Mouse (Mus musculus) limb, embryonic 11.5 days (tissue): ENCODE measurements around the gene Ap1g2. TPM values are rescaled to one million over a fixed set of nuclear protein-coding genes. Genes with fewer than 3 reads are reported as not detected.

ENCODE experiments used
- ATAC-seq: fragments of 200-750 bp; cut with Nextera tagmentation; 2 replicates; pipeline ENCODE4 v1.8.0; 2017; ENCODE audit warnings: low read depth; ENCODE audit not compliant: insufficient number of reproducible peaks, low FRiP score, low TSS enrichment
- DNase-seq: peaks from one replicate; pipeline ENCODE4 v3.0.0-alpha.2; 2015; ENCODE audit warnings: low spot score
- H3K27ac ChIP-seq: fragments of 300-500 bp; sonication (generic); replicated peaks from 2 replicates; pipeline ENCODE4 v1.5.1; 2014; ENCODE audit warnings: low read depth, mild to moderate bottlenecking, low read length
- H3K27me3 ChIP-seq: fragments of 300-500 bp; sonication (generic); 2 replicates; pipeline ENCODE4 v1.6.1; 2014; ENCODE audit warnings: mild to moderate bottlenecking, low read length, mixed read lengths; ENCODE audit not compliant: control insufficient read depth, insufficient read depth
- H3K36me3 ChIP-seq: fragments of 300-500 bp; sonication (generic); 2 replicates; pipeline ENCODE4 v1.6.1; 2014; ENCODE audit warnings: mild to moderate bottlenecking, low read length, moderate library complexity, mixed read lengths; ENCODE audit not compliant: control insufficient read depth, insufficient read depth
- H3K4me1 ChIP-seq: fragments of 300-500 bp; sonication (generic); 2 replicates; pipeline ENCODE4 v1.6.1; 2014; ENCODE audit warnings: low read length, mixed read lengths; ENCODE audit not compliant: control insufficient read depth, insufficient read depth
- H3K4me2 ChIP-seq: fragments of 300-500 bp; sonication (generic); 2 replicates; pipeline ENCODE4 v1.6.1; 2014; ENCODE audit warnings: low read depth, mild to moderate bottlenecking, moderate library complexity; ENCODE audit not compliant: severe bottlenecking
- H3K4me3 ChIP-seq: fragments of 300-500 bp; sonication (generic); 2 replicates; pipeline ENCODE4 v1.5.1; 2014; ENCODE audit warnings: low read depth, low read length
- H3K9ac ChIP-seq: fragments of 300-500 bp; sonication (generic); 2 replicates; pipeline ENCODE4 v1.6.1; 2014; ENCODE audit warnings: mild to moderate bottlenecking, low read length
- H3K9me3 ChIP-seq: fragments of 300-500 bp; sonication (generic); 2 replicates; pipeline ENCODE4 v1.6.1; 2016; ENCODE audit warnings: low read length; ENCODE audit not compliant: control insufficient read depth
- WGBS: fragments of 180-500 bp; shearing (Covaris S2); extraction: QIAGEN DNeasy Blood & Tissue Kit; methylation state at CpG from one replicate; pipeline ENCODE4 v1.1.7; 2014; 5-methylcytosine and 5-hydroxymethylcytosine counted together
- polyA plus RNA-seq: library from polyadenylated mRNA; unstranded; fragments of >200 nt; fragmentation: Nextera tagmentation; extraction: Ambion mirVana; gene quantifications from 2 replicates; pipeline ENCODE4 v1.2.1, GENCODE M21; 2014

Ap1g2 gene
- polyA plus RNA-seq, 1 experiment from 2014 or later: 9.9 TPM

- Histone ChIP-seq H3K27ac (no peak overlapping the region), H3K9me3 (no peaks in the 10 kb centered on the region), H3K4me3 (no peak overlapping the region), H3K9ac (no peak overlapping the region), H3K4me2 (no peak overlapping the region), H3K4me1 (peaks cover 19% of the 10 kb centered on the region), H3K27me3 (peaks cover 32% of the 10 kb centered on the region), H3K36me3 (no peaks in the 10 kb centered on the region)
- DNase-seq (no peak), ATAC-seq (no peak)
- whole genome bisulfite sequencing: 15% methylated on average over 21 of the region's 21 CpGs
Measured at GRCm38 (mm10) chr14:55109048-55109873, 2.9 kb upstream of the Ap1g2 start.

GRCm38 (mm10) chr14:55108202-55108870 is 1.9 kb upstream of the Ap1g2 start:
- Histone ChIP-seq H3K27ac (no peak overlapping the region), H3K4me2 (no peak overlapping the region), H3K36me3 (no peaks in the 10 kb centered on the region), H3K4me1 (peaks cover 19% of the 10 kb centered on the region), H3K9me3 (no peaks in the 10 kb centered on the region), H3K4me3 (no peak overlapping the region), H3K27me3 (peaks cover 23% of the 10 kb centered on the region), H3K9ac (no peak overlapping the region)
- DNase-seq (no peak), ATAC-seq (no peak)
- 41% methylated on average over 9 of the region's 9 CpGs for WGBS

GRCm38 (mm10) chr14:55106990-55107389 is 597 bp upstream of the Ap1g2 start:
- Histone ChIP-seq H3K27me3 (peaks cover 17% of the 10 kb centered on the region), H3K9me3 (no peaks in the 10 kb centered on the region), H3K4me1 (peaks cover 19% of the 10 kb centered on the region), H3K36me3 (no peaks in the 10 kb centered on the region; the same call in 1 of the 2 replicates), H3K4me2 (no peak overlapping the region), H3K27ac (no peak overlapping the region), H3K9ac (no peak overlapping the region), H3K4me3 (no peak overlapping the region)
- DNase-seq (no peak), ATAC-seq (no peak)
- WGBS: 80% methylated on average over 8 of the region's 8 CpGs

- under 1% methylated on average over 7 of the region's 7 CpGs for WGBS
- Histone ChIP-seq H3K4me2 (peak overlapping the region; percentile 64), H3K27ac (no peak overlapping the region), H3K27me3 (peaks cover 12% of the 10 kb centered on the region), H3K4me3 (peak overlapping the region; percentile 36), H3K9ac (peak overlapping the region; percentile 32), H3K9me3 (no peaks in the 10 kb centered on the region), H3K4me1 (peaks cover 19% of the 10 kb centered on the region), H3K36me3 (no peaks in the 10 kb centered on the region; the same call in 1 of the 2 replicates)
- DNase-seq (no peak), ATAC-seq (no peak)
Measured at GRCm38 (mm10) chr14:55105386-55105785, 1.0 kb downstream of the Ap1g2 start.

GRCm38 (mm10) chr14:55104365-55104764 is 2.0 kb downstream of the Ap1g2 start:
- Histone ChIP-seq H3K36me3 (no peaks in the 10 kb centered on the region; the same call in 1 of the 2 replicates), H3K4me2 (no peak overlapping the region), H3K4me3 (no peak overlapping the region), H3K4me1 (peaks cover 18% of the 10 kb centered on the region), H3K9ac (no peak overlapping the region), H3K27me3 (peaks cover 3% of the 10 kb centered on the region; the same call in 1 of the 2 replicates), H3K9me3 (no peaks in the 10 kb centered on the region), H3K27ac (no peak overlapping the region)
- ATAC-seq (no peak), DNase-seq (no peak)
- 82% methylated on average over 18 of the region's 18 CpGs for WGBS

- Histone ChIP-seq H3K9ac (no peak overlapping the region), H3K27ac (no peak overlapping the region), H3K36me3 (peaks cover 5% of the 10 kb centered on the region), H3K4me1 (peaks cover 8% of the 10 kb centered on the region), H3K4me2 (no peak overlapping the region; the same call in 1 of the 2 replicates), H3K9me3 (no peaks in the 10 kb centered on the region), H3K27me3 (no peaks in the 10 kb centered on the region), H3K4me3 (no peak overlapping the region)
- DNase-seq: no peak
- ATAC-seq: no peak
- 83% methylated on average over 15 of the region's 15 CpGs for WGBS
Measured at GRCm38 (mm10) chr14:55102253-55102785, 4.1 kb downstream of the Ap1g2 start.

GRCm38 (mm10) chr14:55101592-55101991 is 4.8 kb downstream of the Ap1g2 start:
- peaks cover 11% of the 10 kb centered on the region for H3K4me1 ChIP-seq
- H3K27ac ChIP-seq: no peak overlapping the region
- no peak overlapping the region for H3K4me3 ChIP-seq
- H3K27me3 ChIP-seq: no peaks in the 10 kb centered on the region
- peaks cover 5% of the 10 kb centered on the region for H3K36me3 ChIP-seq
- no peak for ATAC-seq
- no peaks in the 10 kb centered on the region for H3K9me3 ChIP-seq
- peak; percentile 66 for DNase-seq
- no peak overlapping the region for H3K4me2 ChIP-seq
- no peak overlapping the region for H3K9ac ChIP-seq
- WGBS: 53% methylated on average over 4 of the region's 4 CpGs

- H3K27ac ChIP-seq: no peak overlapping the region
- DNase-seq (no peak), ATAC-seq (no peak)
- peaks cover 9% of the 10 kb centered on the region; the same call in 1 of the 2 replicates for H3K4me1 ChIP-seq
- no peak overlapping the region for H3K4me3 ChIP-seq
- H3K27me3 ChIP-seq: no peaks in the 10 kb centered on the region
- H3K9me3 ChIP-seq: no peaks in the 10 kb centered on the region
- 61% methylated on average over 4 of the region's 4 CpGs for WGBS
- no peak overlapping the region for H3K4me2 ChIP-seq
- peaks cover 5% of the 10 kb centered on the region for H3K36me3 ChIP-seq
- no peak overlapping the region for H3K9ac ChIP-seq
Measured at GRCm38 (mm10) chr14:55098067-55098466, 8.3 kb downstream of the Ap1g2 start.
